Mouse (Mus musculus): ENCODE data around the gene Plekhf1.

The Plekhf1 gene

GRCm38 (mm10) chr7:38227900-38228298 is at the start of gene Plekhf1:
Plekhf1 (minus strand) TSS chr7:38228016.
- peak; percentile 93 to 95 for DNase-seq

DNA sequence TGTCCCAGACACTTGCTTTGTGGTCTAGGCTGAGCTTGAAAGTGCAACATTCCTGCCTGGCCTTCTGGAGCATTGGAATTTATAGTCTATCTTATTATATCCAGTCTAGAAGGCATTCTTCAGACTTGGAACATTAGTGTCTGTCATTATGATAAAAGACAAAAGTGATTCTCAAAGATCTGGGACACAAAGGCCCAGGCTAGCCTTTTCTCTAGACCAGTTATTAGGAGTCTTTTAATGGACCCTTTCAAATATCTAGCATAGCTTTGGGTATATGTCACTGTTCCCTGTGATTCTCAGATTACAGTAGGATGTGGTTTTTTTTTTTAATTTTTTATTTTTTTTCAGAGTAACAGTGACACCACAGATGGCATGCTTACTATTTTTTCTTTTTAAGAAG is 44.7 kb upstream of the Plekhf1 start:
- no peak for DNase-seq

DNA sequence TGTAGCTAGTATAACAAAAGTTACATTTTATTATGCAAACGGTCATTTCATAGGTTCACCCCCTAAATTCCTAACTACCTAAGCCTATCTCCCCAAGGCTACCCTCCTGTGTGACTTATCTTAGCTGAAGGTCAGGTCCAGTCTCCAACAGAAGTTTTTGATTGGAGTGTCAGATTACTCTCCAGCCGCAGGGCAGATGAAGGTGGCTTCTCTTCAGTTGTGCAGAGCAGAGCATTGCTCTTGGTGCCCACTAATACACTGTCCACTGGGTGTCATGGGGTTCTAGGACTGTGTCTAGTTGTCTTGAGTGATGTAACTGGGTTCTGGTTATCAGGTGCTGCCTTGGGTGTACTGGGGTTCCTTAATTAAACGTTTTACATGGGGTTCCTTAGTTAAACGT is 44.0 kb upstream of the Plekhf1 start:
- DNase-seq: no peak

DNA sequence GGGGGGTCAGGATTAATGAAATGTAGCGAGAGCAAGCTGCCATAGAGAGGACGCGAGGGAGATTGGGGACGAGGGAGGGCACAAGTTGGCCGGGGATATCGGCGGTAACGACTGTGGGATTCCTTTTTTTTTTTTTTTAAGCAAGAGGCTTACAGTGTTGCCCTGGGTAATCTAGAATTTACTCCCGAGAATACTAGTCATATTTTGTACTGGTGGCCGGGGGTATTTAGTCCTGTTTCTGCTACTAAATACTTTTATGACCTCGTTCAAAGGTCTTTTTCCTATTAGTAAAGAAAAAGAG is 43.6 kb upstream of the Plekhf1 start:
- DNase-seq: no peak

- DNase-seq: peak; percentile 92 to 93
Measured at GRCm38 (mm10) chr7:38270703-38271510, 43.1 kb upstream of the Plekhf1 start, which contains the start of gene Pop4. Pop4 (minus strand) TSS chr7:38271423.

- peak; percentile 80 to 82 for DNase-seq
Measured at GRCm38 (mm10) chr7:38267006-38267680, 39.3 kb upstream of the Plekhf1 start.

DNA sequence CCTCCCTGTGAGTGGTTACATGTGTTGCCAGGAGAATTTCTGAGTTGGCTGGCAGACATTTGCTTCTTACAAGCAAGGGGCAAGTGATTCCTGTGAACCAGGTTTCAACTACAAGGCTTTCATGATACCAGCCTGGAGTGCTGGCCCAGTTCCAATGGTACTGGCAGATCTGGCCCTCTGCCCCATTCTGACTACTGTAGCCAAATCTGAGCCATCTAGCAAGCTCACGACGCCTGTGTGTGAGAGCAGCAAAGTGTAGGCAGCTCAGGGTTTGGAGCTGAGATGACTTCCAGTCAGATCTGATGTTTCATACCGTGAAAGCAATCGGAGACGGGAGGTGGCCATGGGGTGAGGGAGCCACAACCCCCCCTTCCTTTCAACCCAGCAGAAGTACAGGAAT is 34.6 kb upstream of the Plekhf1 start:
- DNase-seq: peak; percentile 69 to 74

DNA sequence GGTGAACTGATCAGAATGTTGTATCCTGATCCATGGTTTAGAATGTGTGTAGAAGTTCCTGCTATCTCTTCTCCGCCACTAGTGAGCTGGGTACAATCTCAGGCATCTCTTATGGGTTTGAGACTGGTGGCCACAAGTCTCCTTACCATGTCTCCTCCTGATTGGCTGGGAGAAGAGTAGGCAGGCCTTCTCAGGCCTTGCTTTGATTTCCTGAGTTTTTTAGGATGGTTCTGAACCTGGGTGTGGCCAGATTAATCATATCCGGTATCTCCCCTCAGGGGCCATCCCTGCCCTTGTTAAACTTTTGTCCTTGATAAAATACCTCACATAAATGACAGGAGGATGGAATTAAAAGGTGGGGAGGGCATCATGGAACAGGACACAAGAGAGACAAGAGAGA is 31.8 kb upstream of the Plekhf1 start:
- DNase-seq: no peak

DNA sequence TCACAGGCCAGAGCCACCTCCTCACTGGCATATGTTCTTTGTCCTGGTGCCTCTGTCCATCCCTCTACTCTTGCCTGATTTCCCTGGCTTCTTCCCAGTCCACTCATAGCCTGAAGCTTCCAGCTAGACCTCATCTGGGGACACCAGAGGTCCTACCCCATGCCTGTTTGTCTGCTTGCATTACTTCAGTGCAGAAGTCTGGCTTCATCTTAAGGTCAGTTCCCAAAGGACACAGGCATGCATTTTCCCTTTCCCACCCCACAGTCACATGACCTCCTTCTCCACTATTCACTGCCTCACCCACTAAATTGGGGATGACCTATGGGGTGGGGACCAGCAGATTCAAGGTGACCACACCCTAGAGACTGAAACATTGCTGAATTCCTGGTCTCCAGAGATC is 25.6 kb upstream of the Plekhf1 start:
- DNase-seq: no peak

GRCm38 (mm10) chr7:38251494-38252216 is 23.8 kb upstream of the Plekhf1 start:
- no peak for DNase-seq

DNA sequence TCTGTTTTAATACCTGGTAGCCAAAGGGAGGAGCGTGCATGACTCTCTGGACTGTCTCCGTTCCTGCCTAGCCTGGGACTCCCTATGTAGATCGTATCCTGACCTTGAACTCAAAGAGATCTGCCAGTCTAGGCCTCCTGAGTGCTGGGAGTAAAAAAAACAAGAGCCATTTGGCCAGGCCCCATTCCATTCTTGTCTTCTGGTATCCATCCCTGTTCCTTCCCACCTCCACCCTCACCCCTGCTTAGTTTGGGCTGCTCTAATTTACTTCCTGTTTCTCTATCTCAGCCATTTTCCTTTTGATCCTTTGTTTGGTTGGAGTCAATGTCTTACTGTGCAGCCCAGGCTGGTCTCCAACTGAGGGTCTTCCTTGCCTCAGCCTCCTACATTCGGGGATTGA is 14.6 kb upstream of the Plekhf1 start:
- DNase-seq: no peak

- no peak for DNase-seq
Measured at GRCm38 (mm10) chr7:38237140-38237539, 9.3 kb upstream of the Plekhf1 start.

- no peak for DNase-seq
Measured at GRCm38 (mm10) chr7:38236400-38237105, 8.7 kb upstream of the Plekhf1 start.

GRCm38 (mm10) chr7:38230285-38230684 is 2.5 kb upstream of the Plekhf1 start:
- DNase-seq: no peak

- peak in 1 of 2 experiments; percentile 17 for DNase-seq
Measured at GRCm38 (mm10) chr7:38228329-38228728, 513 bp upstream of the Plekhf1 start.

DNA sequence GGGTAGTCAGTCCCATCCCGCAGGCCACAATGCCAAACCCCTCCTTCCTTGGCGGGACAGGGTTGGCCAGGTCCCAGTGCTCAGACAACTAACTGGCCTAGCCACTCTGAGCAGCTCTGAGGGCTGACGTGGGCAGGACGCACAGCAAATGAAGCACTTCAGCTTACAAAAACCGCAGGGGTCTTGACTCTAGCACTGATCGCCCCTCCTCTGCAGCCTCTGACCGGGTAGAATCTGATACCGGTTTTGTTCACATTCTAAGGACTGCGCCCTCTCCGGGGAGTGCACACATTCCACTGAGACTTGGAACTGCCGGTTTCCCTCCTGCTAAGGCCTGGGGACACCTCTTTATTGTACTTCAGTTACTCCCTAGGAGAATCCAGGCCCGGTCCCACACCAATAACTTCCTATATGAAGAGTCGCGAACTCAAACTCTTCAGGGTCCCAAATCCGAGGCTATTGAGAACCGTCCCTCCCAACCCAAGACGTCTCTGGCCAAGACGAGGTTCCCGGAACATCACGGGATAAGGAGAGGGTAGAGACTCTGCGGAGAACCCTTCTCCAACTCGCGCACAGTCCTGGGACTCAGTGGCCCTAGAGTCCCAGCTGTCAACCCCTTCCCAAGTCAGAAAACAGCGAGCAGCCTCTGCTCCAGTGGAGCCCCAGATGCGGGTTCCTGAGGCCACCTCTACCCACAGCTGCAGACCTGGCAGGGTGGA is 476 bp downstream of the Plekhf1 start:
- DNase-seq: peak; percentile 88 to 91

DNA sequence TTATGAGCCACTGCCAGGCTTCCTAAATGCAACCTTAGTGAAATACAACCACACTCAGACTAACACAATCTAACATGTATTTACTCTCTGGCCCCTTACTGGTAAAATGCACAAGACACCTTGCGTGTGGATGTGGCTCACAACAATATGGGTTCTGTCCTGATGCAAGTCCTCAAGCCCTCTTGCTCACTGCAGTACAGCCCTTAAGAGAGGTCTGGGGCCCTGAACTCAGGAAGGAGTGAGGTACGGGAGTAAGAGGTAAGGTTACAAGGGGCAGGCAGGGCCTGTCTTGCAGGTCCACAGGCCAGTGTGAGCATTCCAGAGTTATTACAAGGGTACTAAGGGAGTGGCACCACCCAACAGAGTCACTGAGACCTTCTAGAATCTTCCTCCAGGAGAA is 1.6 kb downstream of the Plekhf1 start:
- DNase-seq: peak in 1 of 2 experiments; percentile 17

- DNase-seq: peak; percentile 77 to 80
Measured at GRCm38 (mm10) chr7:38224577-38225369, 3.0 kb downstream of the Plekhf1 start.

- no peak for DNase-seq
Measured at GRCm38 (mm10) chr7:38220866-38221265, 7.0 kb downstream of the Plekhf1 start.

- peak in 1 of 2 experiments; percentile 28 for DNase-seq
Measured at GRCm38 (mm10) chr7:38219526-38219925, 8.3 kb downstream of the Plekhf1 start.

DNA sequence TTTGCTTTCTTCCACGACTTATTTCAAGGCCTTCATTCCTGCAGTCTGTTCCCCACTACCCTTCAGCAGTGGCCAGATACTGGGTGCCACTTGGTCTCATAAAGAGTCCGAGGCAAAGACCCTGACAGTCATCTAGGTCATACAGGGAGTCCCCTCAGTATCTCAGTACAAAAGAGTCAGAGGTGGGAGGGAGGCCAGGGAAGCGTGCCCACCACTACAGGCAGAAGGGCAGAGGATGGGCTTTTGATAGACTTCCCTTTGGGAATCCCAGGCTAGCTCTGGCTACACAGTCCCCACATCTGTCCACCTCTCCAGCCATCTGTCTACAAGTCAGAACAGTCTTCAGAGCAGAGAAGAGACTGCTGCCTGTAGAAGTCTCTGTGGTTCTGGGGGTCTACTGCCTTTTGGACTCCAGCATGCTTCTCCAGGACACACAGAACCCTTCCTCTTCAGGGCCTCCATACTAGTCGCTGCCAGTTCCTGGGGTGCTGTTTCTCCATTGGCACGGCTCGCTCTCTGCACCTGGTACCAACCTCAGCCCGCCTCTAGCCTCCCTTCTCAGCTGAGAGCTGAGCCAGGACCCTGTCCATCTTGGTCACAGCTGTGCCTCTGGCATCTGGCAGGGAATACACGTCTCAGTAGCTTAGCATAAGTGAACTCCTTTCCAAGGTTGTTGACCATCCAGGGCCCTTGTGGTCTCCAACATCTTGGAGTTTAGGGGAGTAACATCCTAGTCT is 9.0 kb downstream of the Plekhf1 start:
- no peak for DNase-seq
